Mouse (Mus musculus) embryo, embryonic 11 days (tissue): ENCODE results near the gene AI854703.

Experiments
- DNase-seq: peaks from one replicate; pipeline ENCODE4 v3.0.0-alpha.2; 2015

The AI854703 gene

DNA sequence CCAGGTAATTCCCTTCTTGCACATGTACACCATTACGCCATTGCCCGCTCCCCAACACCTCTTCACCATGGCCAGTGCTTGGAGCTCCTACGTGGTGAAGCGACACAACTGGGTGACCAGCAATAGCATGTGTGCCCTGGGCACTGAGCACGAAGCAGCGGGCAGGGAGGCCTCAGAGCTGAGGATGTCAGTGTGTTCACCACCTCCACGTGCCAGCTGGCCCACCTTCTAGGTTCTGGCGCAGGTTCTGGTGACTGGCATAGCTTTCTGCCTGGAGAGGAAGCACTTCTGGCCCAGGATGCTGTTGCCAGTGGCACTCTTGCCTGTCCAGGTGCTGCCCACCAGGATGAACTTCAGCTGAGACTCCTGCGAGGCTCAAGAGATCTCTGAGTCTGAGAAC is 38.9 kb downstream of the AI854703 start:
- DNase-seq = no peak

GRCm38 (mm10) chr6:48666159-48666586 is 39.6 kb downstream of the AI854703 start:
- DNase-seq = no peak

DNA sequence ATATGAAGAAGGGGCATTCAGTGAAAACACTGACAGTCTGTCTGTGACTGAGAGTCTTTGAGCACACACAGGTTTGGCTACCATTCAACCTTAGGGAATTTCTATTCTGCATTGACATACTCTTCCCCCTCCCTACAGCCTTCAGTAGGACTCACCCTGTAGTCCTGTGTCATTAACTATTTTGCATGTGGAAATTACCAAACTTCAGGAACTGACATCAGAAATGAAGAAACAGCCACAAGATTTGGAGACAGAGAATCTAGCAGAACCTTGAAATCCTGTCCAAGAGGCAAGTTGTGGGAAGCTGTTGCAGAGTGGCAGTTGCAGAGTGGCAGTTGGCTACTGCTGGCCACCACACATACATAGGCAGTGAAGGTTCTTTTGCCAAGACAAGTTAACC is 41.5 kb downstream of the AI854703 start:
- DNase-seq = no peak

DNA sequence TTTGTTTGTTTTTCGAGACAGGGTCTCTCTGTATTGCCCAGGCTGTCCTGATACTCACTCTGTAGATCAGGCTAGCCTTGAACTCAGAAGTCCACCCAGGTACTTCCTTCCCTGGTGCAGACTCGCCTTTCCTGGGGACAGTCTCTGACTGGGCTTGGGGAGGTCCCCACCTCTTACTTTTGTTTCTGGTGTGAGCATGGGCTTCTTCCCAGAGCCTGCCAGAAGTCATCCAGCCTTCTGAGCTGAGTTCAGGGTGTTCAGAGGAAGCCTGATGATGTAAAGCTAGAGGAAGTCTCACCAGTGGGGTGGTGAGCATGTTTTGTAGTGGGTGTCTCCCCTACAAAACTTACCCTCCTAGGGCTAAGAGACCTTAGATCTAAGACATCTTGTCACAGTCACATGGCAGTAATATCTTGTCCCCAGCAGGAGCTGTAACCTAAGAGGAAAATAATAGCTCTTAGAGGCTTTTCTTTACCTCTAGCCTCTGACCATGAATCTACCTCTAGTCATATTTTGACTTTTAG is 42.9 kb downstream of the AI854703 start:
- no peak for DNase-seq

- DNase-seq = no peak
Measured at GRCm38 (mm10) chr6:48674291-48675058, 47.9 kb downstream of the AI854703 start.

- DNase-seq = no peak
Measured at GRCm38 (mm10) chr6:48675400-48675930, 48.9 kb downstream of the AI854703 start.

DNA sequence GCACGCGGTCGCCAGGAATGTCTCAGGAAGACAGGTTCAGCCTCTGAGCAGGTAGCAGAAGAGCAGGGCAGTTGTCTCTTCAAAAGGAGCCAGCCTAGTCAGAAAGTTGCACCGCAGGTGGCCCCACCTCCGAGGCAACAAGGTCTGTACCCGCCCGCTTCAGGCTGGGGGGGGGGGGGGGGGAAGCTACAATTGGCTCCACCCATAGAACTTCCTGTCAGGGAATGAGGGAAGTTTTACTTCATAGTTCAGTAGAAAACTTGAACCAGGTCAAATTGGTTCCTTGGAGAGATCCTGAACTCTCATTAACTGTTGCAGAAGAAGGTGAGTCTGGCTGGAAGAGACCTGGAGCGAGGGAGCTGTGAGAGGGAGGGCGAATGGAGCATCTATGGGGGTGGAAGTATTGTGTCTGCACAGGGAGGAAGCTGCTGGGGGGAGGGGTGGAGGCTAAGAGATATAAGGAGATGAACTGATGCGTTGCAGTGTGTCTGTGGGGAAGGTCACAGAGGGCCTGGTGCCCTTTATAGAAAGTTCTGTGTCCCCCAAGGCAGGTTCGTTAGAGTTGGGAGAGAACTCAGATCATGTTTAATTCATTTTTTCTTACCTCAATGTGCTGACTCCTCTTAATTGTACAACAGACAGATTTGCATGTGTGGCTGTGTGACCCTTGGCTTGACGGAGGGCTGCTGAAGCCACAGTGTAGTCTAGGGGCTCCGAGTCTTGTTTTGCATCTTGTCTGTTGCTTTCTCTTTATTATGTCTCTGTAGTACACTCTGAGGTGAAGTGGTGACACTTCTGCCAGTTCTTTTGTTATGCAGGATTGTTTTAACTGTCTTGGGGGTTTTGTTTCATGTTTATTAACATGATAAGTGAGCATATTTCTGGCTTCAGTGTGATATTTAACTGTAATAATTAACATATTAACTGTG is 49.6 kb downstream of the AI854703 start, which contains the start of gene Gimap9:
Gimap9 (plus strand) TSS at position 199 of the 929 bp plus-strand sequence.
- DNase-seq = peak; percentile 25

- DNase-seq = no peak
Measured at GRCm38 (mm10) chr6:48676860-48677415, 50.4 kb downstream of the AI854703 start.

DNA sequence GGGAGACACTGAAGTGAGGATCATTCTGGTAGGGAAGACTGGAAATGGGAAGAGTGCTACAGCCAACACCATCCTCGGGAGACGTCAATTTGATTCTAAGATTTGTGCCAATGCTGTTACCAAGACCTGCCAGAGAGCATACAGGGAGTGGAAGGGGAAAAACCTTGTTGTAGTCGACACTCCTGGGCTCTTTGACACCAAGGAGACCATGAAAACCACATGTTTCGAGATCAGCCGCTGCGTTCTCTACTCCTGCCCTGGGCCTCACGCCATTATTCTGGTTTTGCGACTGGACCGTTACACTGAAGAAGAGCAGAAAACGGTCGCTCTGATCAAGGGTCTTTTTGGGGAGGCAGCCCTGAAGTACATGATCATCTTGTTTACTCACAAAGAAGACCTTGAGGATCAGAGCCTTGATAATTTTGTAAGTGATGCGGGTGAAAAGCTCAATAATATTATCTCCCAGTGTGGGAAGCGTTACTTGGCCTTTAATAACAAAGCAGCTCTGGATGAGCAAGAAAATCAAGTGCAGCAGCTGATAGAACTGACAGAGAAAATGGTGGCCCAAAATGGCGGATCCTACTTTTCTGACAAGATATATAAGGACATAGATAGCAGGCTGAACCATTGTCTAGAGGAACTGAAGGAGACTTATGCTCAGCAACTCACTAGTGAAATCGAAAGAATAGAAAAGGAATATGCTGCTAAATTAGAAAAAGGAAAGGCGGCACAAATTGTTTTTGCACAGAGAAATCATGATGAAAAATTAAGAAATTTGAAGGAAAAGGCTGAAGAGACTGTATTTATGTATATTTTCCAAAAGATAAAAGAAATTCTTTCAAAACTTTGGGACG is 51.2 kb downstream of the AI854703 start:
- no peak for DNase-seq

- no peak for DNase-seq
Measured at GRCm38 (mm10) chr6:48678391-48678790, 51.8 kb downstream of the AI854703 start.

GRCm38 (mm10) chr6:48679701-48680100 is 53.1 kb downstream of the AI854703 start:
- no peak for DNase-seq

DNA sequence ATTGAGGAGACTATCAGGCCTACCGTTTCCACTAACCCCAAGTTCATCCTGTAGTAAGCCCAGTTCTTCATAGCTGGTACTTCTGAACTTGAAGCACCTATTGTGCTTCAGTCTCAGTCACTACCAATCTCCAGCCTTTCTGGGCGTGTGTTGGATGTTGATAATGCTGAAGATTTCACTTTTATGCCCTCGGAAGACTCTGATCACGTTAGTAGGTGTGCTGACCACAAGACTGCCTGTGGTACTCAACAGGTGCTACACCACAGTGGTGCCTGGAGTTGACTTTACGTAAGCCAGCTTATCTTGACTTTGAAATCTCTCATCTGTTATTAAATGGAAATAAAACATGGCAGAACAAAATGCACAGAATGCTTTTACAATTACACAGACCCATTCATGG is 53.9 kb downstream of the AI854703 start:
- DNase-seq = no peak

DNA sequence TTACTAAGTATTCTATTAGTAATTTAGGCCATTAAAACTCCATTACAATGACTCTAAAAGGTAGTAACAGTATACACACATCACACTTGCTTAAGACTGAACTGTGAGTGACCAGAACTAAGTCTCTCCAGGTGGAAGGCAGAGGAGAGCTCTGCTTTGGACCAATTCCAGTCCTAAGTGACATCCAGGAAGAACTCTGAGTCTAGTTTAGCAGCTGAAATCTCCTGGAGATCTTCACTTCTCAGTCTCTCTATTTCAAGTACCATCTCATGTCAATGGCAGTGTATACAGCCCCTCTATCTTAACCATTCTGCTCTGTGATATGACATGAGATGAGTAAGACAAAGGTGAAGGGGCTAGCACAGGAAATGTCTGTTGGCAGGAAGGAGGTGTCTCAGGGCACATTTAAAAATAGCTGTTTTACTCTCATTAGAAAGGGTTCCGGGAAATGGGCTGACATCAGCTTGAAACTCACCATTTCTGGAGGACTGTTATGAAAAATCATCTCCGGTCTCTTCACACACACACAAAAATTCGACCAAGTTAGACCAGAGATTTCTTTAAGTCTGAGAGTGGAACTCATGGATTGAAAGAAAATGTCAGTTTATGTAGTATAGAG is 55.0 kb downstream of the AI854703 start:
- DNase-seq = no peak

DNA sequence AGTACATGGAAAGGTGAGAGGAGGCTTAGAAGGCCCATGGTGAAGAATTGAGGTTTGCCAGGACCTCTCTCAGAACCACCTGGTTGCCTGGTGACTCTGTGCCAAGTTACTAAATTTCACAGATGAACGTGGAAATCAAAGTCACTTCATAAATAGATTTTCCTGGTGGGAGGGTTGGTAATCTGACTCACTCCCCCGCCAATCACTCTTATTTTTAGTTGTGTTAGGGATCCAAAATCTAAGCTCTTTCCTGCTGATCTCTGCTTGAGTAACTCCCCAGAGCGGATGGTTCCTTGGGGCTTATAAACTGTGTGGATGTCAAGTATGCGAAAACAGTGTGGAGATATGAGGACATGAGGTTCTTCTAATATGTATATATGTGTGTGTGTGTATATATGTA is 55.7 kb downstream of the AI854703 start:
- DNase-seq = no peak
